Mouse (Mus musculus) lung, adult 2 months (tissue): ENCODE measurements around the gene Rnf150. TPM values are rescaled to one million over a fixed set of nuclear protein-coding genes. Genes with fewer than 3 reads are reported as not detected.
A peak's percentile ranks its signal among the peaks of the same experiment; 100 is the strongest.

Experiments used
- DNase-seq: peaks from one replicate; pipeline ENCODE4 v3.0.0; 2022
- H3K4me1 ChIP-seq: fragments of 200-500 bp; 2 replicates; pipeline ENCODE4 v1.6.1; 2011; ENCODE audit warnings: low read length; ENCODE audit not compliant: control insufficient read depth, insufficient read depth
- H3K4me3 ChIP-seq: fragments of 200-500 bp; replicated peaks from 2 replicates; pipeline ENCODE3; 2011; ENCODE audit warnings: low read depth, mild to moderate bottlenecking, control low read depth, low read length; ENCODE audit errors: extremely low read depth
- CTCF ChIP-seq: fragments of 200-500 bp; IDR thresholded peaks from 2 replicates; pipeline ENCODE4 v1.5.1; 2011; ENCODE audit warnings: mild to moderate bottlenecking, low read length, control low read depth; ENCODE audit not compliant: insufficient read depth
- POLR2A ChIP-seq: fragments of 200-500 bp; IDR thresholded peaks from 2 replicates; pipeline ENCODE4 v1.6.1; 2011; ENCODE audit warnings: low read depth, mild to moderate bottlenecking, control low read depth, low read length, borderline replicate concordance; ENCODE audit errors: extremely low read depth
- WGBS: fragments of 180-500 bp; shearing (Covaris S2); methylation state at CpG from one replicate; pipeline ENCODE4 v1.1.7; 2018; 5-methylcytosine and 5-hydroxymethylcytosine counted together
- polyA plus RNA-seq: library from polyadenylated mRNA; depleted of rRNA; stranded (reverse); fragments of >200 nt; gene quantifications from 2 replicates; pipeline ENCODE4 v1.2.3, GENCODE M21; 2012

The Rnf150 gene
- polyA plus RNA-seq, 1 experiment, result 6.9 TPM

DNA sequence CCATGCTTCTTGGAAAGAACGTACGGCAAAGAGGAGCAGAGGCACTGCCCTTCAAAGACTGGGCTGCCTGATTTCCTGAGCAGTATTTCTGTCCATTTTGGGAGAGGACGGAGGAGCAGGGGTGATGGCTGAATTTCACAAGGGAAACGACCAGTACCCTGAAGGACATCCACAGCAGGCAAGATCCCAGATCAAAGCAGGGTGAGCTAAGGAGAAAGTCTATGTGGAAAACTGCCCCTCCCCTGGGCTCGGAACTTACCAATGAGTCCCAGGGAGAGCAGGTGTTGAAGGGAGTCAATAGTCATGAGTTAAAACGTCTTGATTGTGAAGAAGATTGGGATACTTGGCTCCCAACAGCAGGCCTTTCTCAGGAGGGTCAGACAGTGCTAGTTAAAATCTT lies 225.0 kb downstream of the Rnf150 start:
- no peaks in the 10 kb centered on the region for H3K4me1 ChIP-seq
- TF ChIP-seq POLR2A (no peak), CTCF (no peak)

GRCm38 (mm10) chr8:83089336-83089986 lies 226.3 kb downstream of the Rnf150 start:
- TF ChIP-seq POLR2A, result no peak
- TF ChIP-seq CTCF, result peak; percentile 43; the same call in 1 of the 2 replicates
- H3K4me1 ChIP-seq, result no peaks in the 10 kb centered on the region
- DNase-seq, result peak; percentile 72
- WGBS, result 19% methylated on average over 10 of the region's 10 CpGs
- H3K4me3 ChIP-seq, result no peak overlapping the region

More for the DNA sequence above, 225.0 kb downstream of the Rnf150 start:
- H3K4me3 ChIP-seq, result no peak overlapping the region
- 77% methylated on average over 6 of the region's 6 CpGs for WGBS
- no peak for DNase-seq

GRCm38 (mm10) chr8:83090446-83090845 lies 227.3 kb downstream of the Rnf150 start:
- no peaks in the 10 kb centered on the region for H3K4me1 ChIP-seq
- DNase-seq, result no peak
- WGBS, result 74% methylated on average over 4 of the region's 4 CpGs
- TF ChIP-seq CTCF (no peak), POLR2A (no peak)
- no peak overlapping the region for H3K4me3 ChIP-seq

DNA sequence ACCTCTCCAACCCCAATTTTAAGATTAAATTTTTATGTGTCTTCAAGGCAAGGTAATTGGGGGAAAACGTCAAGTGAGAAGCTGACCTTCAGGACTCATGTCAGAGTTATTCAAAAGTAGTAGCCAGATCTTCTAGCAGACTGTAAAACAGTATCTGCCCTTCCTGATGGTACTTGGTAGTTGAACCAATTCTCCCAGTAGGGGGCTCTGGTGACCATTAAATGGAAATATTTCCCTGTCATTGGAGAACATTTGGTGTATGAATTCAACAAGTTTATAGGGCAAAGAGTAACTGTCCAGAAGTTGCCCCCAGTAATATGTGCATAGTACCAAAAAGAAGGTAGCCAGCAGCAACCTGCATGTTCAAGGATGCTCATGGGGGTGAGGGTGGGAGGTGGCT lies 236.9 kb downstream of the Rnf150 start:
- Histone ChIP-seq H3K4me1 (no peaks in the 10 kb centered on the region), H3K4me3 (no peak overlapping the region)
- TF ChIP-seq POLR2A (no peak), CTCF (no peak)
- DNase-seq, result no peak
- WGBS, result 48% methylated on average over 1 of the region's 1 CpGs

DNA sequence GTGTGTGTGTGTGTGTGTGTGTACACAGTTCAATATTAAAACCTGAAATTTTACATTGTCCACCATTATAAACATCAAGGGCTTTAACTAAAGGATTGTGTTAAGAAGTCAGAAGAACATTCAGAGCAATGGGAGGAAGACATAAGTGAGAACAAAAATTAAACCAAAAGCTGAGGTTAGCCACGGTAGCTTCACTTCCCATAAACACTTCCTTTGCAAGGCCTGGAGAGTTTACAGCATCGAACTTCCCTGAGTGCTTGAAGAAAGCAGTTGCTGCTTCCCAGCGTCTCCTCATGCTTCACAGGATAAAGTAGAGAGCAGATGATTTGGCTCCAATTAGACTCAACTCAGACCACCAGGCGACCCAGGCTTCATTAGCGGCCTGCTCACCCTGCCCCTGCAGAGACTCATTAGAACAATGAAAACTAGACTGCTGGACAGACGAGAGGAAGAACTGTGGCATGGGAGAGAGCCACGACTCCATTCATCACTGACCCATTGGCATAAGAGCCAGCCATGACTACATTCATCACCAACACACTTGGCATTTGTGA lies 239.9 kb downstream of the Rnf150 start:
- DNase-seq, result no peak
- H3K4me1 ChIP-seq, result no peaks in the 10 kb centered on the region
- TF ChIP-seq CTCF (no peak), POLR2A (no peak)
- WGBS, result 56% methylated on average over 7 of the region's 7 CpGs
- no peak overlapping the region for H3K4me3 ChIP-seq

GRCm38 (mm10) chr8:83103968-83104367 lies 240.8 kb downstream of the Rnf150 start:
- Histone ChIP-seq H3K4me3 (no peak overlapping the region), H3K4me1 (no peaks in the 10 kb centered on the region)
- WGBS, result 80% methylated on average over 2 of the region's 2 CpGs
- no peak for DNase-seq
- no peak for TF ChIP-seq CTCF

DNA sequence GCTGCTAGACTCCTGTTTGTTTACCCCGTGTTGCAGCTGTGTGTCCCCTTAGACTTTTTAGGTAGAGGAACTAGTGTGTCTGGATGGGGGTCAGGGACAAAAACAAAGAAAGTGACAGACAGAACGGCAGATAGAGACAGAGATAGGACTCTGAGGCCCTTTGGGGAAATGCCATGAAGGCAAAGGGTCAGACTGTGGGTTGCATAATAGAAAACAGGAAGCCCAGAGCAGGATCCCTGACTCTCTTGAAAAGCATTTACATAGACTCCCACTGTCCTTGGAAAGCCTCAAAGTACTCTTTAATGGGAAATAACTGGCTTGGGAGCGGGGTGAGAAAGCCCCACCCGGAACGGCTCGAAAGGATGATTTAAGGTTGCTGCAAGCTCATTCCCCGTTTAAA lies 246.6 kb downstream of the Rnf150 start:
- WGBS, result 58% methylated on average over 7 of the region's 7 CpGs
- no peaks in the 10 kb centered on the region for H3K4me1 ChIP-seq
- TF ChIP-seq CTCF (no peak), POLR2A (no peak)
- no peak for DNase-seq
- H3K4me3 ChIP-seq, result no peak overlapping the region

GRCm38 (mm10) chr8:83110177-83110576 lies 247.0 kb downstream of the Rnf150 start:
- no peaks in the 10 kb centered on the region for H3K4me1 ChIP-seq
- TF ChIP-seq CTCF, result no peak
- TF ChIP-seq POLR2A, result no peak
- WGBS, result 82% methylated on average over 5 of the region's 5 CpGs
- no peak for DNase-seq
- no peak overlapping the region for H3K4me3 ChIP-seq

DNA sequence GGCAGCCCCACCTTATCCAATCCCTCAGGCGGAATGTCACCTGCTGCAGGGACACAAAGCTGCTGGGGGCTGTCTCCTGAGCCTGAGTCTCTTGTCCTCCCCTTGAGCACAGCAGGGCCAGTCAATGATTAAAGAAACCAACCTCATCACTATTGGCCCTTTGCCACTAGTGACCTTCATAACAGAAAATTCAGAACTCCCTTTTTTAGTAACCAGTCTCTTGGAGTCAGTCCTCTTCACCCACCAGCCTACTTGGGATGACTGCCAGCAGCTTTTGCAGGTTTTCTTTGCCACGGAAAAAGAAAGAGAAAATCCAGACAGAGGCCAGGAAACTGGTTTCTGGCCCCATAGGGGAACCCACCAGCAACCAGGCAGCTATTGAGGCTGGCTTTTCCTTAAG lies 271.9 kb downstream of the Rnf150 start:
- peaks cover 5% of the 10 kb centered on the region; the same call in 1 of the 2 replicates for H3K4me1 ChIP-seq
- 49% methylated on average over 2 of the region's 2 CpGs for WGBS
- no peak for DNase-seq

GRCm38 (mm10) chr8:83140068-83140467 lies 276.9 kb downstream of the Rnf150 start:
- Histone ChIP-seq H3K4me3 (no peak overlapping the region), H3K4me1 (peaks cover 12% of the 10 kb centered on the region)
- DNase-seq, result no peak
- WGBS, result 14% methylated on average over 1 of the region's 1 CpGs
- TF ChIP-seq CTCF (no peak), POLR2A (no peak)

More for the DNA sequence above, 271.9 kb downstream of the Rnf150 start:
- H3K4me3 ChIP-seq, result no peak overlapping the region
- no peak for TF ChIP-seq POLR2A
- no peak for TF ChIP-seq CTCF
